Mouse (Mus musculus) B cell, adult 2 months (primary cell): ENCODE results near the gene Cdkn2d.
"Not testable (repeated sequence)": the region's sequence is repeated elsewhere in the genome, so short reads cannot be mapped to it uniquely, and the experiment has no call there.

Experiments
- DNase-seq, 2 experiments: peaks; one replicate each; pipeline ENCODE4 v3.0.0; 2022

Gene Cdkn2d

GRCm38 (mm10) chr9:21316696-21317095 lies 25.5 kb upstream of the Cdkn2d start:
- peak; percentile 20 to 29 for DNase-seq

DNA sequence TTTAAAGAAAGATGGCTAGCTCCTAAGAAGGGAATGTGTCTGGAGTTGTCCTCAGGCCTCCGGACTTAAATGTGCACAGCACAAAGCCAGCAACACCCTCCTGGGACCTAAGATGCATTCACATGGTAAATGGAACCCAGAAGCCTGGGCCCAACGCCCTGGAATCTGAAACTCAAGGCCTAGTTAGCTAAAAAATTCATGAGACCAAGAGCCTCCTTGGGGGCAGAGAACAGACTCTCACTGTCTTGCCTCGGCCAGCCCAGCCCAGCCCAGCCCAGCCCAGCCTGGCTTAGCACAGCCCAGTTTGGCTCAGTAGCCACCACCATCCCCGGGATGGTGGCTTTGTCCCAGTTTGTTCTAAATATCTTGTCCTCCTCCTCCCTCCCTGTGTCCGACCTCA lies 24.2 kb upstream of the Cdkn2d start:
- no peak for DNase-seq

DNA sequence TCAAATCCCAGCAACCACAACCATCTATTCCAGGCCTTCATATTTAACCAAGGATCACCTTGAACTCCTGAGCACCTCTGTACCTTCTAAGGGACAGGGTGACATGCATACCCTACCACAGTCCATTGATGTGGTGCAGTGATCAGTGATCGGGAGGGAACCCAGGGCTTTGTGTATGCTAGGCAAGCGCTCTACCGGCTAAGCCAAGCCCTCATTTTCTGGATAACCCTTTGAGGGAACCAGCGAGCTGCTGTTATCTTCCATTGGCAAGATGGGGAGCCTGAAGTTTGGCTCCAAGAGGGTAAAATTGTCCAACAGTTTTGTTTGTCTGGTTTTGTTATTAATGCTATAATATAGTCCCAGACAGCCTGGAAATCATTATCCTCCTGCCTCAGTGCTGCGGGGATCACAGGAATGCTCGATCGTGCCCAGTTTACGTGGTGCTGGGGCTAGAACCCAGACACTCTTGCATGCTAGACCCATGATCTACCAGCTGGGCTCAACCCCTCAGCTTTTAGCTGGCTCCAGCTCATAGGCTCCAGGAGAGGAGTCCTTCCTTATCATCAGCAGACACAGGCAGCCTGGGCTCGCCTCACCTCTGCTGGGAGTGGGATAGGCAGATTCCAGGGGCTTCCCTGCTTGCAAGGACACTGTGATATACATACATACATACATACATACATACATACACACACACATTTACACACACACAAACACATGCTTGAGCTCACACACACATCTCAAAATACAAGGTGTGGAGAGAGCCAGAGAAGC lies 23.3 kb upstream of the Cdkn2d start:
- no peak for DNase-seq

- peak; percentile 94 to 95 for DNase-seq
These were observed 22.2 kb upstream of the Cdkn2d start for GRCm38 (mm10) chr9:21313394-21313793.

DNA sequence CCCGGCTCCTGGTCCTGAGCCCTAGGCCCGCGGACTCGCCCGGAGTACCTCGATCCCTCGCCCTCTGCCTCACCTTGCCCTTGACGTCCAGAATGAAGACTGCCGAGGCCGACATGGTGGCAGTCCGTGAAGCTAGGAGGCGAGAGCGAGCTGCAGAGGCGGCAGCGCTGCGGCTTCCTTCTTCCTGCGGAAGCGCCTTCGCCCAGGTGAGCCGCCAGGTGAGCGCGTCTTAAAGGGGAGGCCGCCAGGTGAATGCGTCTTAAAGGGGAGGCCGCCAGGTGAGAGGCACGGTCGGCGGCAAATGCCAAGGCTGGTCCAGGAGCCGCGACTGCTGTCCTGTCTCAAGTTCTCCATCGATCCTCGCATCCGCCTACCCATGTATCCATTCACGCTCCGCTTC lies 20.9 kb upstream of the Cdkn2d start, which contains the start of gene Ap1m2:
Gene Ap1m2, minus strand, starts transcription at position 204 of the 400 bp plus-strand sequence.
- DNase-seq = no peak

- DNase-seq = no peak
These were observed 20.5 kb upstream of the Cdkn2d start for GRCm38 (mm10) chr9:21311695-21312094.

- DNase-seq = peak; percentile 57 to 58
These were observed 18.0 kb upstream of the Cdkn2d start for GRCm38 (mm10) chr9:21309150-21309741.

DNA sequence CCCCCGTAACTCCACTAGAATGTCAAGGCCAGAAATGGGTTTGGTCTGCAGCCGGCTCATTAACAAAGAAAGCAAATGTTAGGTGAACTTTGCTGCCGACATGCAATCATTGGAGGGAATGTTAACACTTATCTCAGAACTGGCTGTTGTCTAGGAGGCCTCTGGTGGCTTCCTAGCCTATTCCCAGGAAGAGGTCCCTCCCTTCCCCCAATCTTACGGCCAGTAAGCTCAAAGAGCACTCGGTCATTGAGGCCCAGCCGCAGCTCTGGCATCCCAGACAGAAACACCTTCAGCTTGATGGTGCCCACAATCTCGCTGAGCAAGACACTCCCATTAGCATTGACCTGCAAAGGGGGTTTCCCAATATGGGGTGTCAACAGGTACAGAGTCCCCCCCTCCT lies 13.9 kb upstream of the Cdkn2d start:
- DNase-seq = no peak

DNA sequence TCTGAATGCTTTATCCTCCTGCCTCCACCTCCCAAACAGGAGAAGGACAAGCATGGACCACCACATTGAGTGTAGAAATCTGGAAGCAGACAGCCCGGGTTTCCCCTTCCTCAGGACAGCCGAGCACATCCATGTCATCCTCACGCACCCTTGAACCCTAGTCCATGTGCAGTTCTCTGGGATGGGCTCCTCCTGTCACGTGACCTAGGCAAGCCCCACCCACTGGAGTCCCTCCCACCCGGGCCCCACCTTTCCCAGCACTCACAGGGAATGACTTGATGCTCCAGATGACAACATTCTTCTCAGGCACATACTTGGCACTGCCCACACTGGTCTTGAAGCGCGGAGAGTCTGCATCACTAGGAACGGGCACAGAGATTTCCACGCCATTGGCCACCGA lies 7.8 kb upstream of the Cdkn2d start:
- DNase-seq = no peak

GRCm38 (mm10) chr9:21292271-21292670 lies 1.1 kb upstream of the Cdkn2d start:
- no peak for DNase-seq

- DNase-seq = not testable (repeated sequence)
These were observed 661 bp upstream of the Cdkn2d start for GRCm38 (mm10) chr9:21291868-21292267.

GRCm38 (mm10) chr9:21290589-21290988 lies 618 bp downstream of the Cdkn2d start:
- peak in 1 of 2 experiments; percentile 52 for DNase-seq

DNA sequence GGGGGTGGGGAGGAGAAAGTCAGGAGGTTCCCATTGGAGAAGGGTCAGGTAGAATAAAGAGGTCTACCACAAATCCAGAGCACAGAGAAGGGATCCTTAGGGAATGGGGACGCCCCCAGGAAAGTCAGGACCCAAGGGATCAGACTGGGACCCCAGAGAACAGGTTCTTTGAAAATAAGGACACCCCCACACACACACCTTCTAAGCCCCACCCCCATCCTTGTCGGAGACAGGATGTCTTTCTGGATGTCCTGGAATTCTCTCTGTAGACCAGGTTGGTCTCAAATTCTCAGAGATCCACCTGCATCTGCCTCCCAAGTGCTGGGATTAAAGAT lies 1.9 kb downstream of the Cdkn2d start:
- no peak for DNase-seq

DNA sequence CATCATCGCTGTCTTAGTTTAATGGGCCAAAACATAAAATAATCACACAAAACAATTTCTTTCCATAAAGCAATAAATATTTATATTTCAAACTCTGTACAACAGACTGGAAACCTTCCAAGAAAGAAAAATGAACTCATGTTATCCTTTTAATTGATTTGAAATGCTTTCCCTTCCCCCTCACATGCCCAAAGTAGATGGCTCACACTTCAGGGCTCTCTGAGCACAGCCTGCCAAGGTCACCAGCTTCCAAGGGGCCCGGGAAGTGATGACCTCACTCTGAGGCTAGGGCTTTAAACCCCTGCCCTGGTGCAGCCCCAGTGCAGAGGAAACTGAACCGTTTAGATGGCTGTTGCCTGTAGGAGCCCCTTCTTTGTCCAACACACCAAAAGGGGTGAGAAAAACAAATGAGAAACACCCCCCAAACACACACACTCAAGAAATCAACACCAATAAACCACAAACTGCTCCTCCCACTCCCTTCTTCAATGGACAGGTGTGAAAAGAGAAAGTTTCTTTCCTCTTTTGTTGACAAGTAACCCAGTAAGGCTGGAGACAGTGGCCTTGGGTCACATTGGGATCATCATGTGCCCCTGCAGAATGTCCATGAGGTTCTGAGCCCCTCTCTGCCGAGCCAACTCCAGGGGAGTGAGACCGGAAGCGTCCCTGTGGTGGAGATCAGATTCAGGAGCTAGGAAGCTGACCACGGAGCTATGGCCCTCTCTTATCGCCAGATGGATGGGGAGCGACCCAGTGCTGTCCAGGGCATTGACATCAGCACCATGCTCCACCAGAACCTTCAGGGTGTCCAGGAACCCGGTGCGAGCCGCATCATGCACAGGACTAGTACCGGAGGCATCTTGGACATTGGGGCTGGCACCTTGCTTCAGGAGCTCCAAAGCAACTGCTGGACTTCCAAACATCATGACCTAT lies 2.5 kb downstream of the Cdkn2d start:
- DNase-seq = peak; percentile 55 to 61

DNA sequence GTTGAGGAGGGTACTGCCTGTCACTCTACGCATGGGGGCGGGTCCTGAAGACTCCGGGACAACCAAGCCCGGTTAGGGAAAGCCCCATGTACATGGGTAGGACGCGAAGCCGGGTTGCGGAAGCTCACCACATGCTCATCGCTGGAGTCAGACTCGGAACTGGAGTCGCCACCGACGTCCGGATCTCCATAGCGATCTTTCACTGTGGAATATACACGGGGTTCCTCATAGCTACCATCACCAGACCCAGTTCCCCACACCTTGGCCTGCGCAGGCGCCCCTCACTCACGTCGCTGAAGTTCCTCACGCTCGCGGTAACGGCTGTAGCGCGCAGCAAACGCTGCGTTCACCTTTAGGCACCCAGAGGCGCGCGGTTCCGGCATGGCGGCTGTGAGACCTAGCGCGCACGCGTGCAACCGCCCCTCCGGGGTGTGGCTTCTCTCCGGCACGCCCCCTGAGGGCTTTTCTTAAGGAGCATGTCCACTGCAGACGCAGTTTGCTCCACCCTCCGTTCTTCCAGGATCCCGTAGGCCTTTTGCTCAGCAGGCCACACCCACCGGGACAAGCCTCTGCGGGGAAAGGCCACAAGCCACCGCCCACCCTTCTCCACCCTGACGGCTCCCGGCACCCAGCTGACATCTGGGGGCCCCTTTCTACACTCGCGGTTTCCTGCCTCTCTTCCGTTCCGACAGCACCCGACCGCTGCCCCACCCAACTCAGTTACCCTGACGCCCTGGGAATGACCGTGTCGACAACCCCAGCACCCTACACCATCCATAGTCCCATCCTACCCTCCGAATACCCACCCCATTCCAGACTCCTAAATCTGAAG lies 3.4 kb downstream of the Cdkn2d start, which contains the start of gene Kri1:
Gene Kri1, minus strand, starts transcription at position 399 of the 832 bp plus-strand sequence.
- DNase-seq = peak; percentile 96 to 97

- no peak for DNase-seq
These were observed 4.5 kb downstream of the Cdkn2d start for GRCm38 (mm10) chr9:21286753-21287152.

DNA sequence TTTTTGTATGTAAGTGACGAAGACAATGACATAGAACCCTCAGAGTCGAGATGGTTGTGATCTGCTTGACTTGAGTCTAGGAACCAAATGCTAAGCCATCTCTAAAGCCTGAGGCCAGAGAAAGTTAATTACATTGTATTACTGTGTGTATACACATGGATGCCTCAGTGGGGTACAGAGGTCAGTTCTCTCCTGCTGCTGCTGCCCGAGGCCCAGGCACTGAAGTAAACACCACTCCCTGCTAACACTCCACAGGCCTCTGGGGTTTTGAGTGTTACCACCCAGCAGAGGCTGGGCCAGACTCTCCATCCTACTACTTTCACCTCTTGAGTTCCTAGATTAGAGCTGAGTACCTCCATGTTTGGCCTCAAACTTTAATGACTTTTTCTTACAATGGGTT lies 7.2 kb downstream of the Cdkn2d start:
- no peak for DNase-seq

- no peak for DNase-seq
These were observed 7.6 kb downstream of the Cdkn2d start for GRCm38 (mm10) chr9:21283591-21283990.

DNA sequence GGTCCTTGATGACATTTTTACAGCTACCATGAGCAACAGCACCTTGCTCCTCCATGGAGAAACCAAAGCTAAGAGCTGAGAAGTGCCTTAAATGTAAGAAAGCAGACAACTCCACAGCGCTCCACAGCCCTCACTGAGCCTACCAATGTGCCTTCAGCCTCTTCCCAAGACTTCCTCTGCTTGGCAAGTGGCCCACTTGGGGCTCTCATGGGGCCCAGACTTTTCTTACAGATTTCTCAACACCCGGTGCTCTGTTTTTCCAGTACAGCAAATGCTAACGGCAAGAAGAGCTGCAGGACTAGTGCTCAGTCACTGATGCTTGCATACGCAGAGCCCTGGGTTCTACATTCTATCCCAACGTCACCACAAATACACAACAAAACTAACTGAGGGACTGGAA lies 13.4 kb downstream of the Cdkn2d start:
- DNase-seq = no peak

- DNase-seq = no peak
These were observed 14.9 kb downstream of the Cdkn2d start for GRCm38 (mm10) chr9:21276307-21276706.

DNA sequence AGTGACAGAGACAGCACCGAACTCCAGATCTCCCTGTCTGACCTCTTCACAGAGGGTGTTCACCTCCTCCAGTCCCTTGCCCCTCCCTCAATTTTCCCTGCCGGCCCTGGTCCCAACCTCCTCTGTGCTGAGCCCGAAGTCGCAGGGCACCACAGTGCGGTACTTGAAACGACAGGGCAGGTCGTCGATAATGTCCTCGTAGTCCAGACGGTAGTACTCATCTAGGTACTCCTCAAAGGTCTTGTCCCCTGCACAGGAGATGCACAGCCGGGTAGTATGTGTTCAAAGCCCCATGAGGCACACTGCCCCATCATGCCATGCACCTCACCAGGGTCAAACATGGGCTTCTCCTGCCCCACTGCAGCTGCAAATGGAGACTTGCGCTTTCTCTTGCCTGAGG lies 15.5 kb downstream of the Cdkn2d start:
- DNase-seq = no peak

- DNase-seq = no peak
These were observed 16.0 kb downstream of the Cdkn2d start for GRCm38 (mm10) chr9:21275013-21275710.
